Mouse (Mus musculus) kidney, embryonic 16.5 days (tissue): ENCODE data around the gene Fam110a. TPM values are rescaled to one million over a fixed set of nuclear protein-coding genes. Genes with fewer than 3 reads are reported as not detected.

Experiments
- ATAC-seq: fragments of 200-750 bp; cut with Nextera tagmentation; 2 replicates; pipeline ENCODE4 v1.8.0; 2017; ENCODE audit warnings: moderate TSS enrichment; ENCODE audit not compliant: low FRiP score, low TSS enrichment
- H3K27ac ChIP-seq: fragments of 300-500 bp; sonication (generic); 2 replicates; pipeline ENCODE4 v1.5.1; 2014; ENCODE audit warnings: low read length
- H3K27me3 ChIP-seq: fragments of 300-500 bp; sonication (generic); 2 replicates; pipeline ENCODE4 v1.6.1; 2014; ENCODE audit warnings: low read length, control low read depth, mixed read lengths; ENCODE audit not compliant: insufficient read depth
- H3K36me3 ChIP-seq: fragments of 300-500 bp; sonication (generic); 2 replicates; pipeline ENCODE4 v1.6.1; 2014; ENCODE audit warnings: low read length, control low read depth, mixed read lengths; ENCODE audit not compliant: insufficient read depth
- H3K4me1 ChIP-seq: fragments of 300-500 bp; sonication (generic); 2 replicates; pipeline ENCODE4 v1.6.1; 2014; ENCODE audit warnings: low read length, control low read depth, mixed read lengths; ENCODE audit not compliant: insufficient read depth
- H3K4me2 ChIP-seq: fragments of 300-500 bp; sonication (generic); replicated peaks from 2 replicates; pipeline ENCODE4 v1.6.1; 2014; ENCODE audit warnings: low read depth, low read length
- H3K4me3 ChIP-seq: fragments of 300-500 bp; sonication (generic); 2 replicates; pipeline ENCODE4 v1.5.1; 2014; ENCODE audit warnings: mild to moderate bottlenecking, low read length
- H3K9ac ChIP-seq: fragments of 300-500 bp; sonication (generic); replicated peaks from 2 replicates; pipeline ENCODE4 v1.6.1; 2014; ENCODE audit warnings: low read length
- H3K9me3 ChIP-seq: fragments of 300-500 bp; sonication (generic); 2 replicates; pipeline ENCODE4 v1.6.1; 2016; ENCODE audit warnings: low read length, control low read depth
- WGBS: fragments of 180-500 bp; shearing (Covaris S2); extraction: QIAGEN DNeasy Blood & Tissue Kit; methylation state at CpG from one replicate; pipeline ENCODE4 v1.1.7; 2014; 5-methylcytosine and 5-hydroxymethylcytosine counted together
- polyA plus RNA-seq: library from polyadenylated mRNA; unstranded; fragments of >200 nt; fragmentation: Nextera tagmentation; extraction: Ambion mirVana; gene quantifications from 2 replicates; pipeline ENCODE4 v1.2.1, GENCODE M21; 2015

Fam110a gene
- polyA plus RNA-seq: 32.1 and 34.9 TPM in 2 replicates

DNA sequence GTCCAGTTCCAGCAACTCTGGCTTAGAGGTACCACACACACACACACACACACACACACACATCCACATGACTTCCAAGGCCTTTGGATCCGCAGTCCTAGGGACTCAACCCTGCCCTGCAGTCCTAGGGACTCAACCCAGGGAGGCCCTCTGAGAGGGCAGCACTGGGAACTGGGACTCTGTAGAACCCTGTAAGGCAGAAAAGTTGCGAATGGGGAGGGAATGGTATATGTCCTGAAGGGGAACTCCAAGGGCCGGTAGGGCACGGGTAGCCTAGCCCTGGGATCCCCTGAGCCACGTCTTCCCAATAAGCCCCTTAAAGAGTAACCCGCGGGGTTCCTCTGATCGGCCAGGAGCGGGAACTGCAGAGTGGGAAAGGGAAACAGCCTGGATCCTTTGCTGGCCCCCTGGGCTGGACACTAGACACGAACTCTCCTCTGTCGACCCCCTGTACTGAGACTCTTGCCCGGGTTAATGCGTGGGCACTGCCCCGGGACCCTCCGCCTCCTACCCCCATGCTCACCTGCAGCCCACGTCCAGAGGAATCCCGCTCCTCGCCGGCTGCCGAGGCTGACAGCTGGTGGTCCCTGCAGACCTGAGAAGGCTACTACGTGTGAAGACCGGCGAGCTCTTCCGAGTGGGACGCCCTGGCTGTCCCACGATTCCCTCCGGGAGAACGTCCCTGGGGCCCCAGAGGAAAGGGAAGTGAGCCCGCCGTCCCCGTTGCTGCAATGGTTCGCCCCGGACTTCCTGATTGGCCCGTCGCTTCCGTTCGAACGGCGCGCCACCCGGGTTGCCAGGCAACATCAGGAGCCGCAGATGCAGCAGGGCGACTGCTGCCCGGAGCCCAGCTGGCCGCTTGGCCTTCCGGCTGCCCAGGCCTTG lies at the start of gene Fam110a:
Fam110a (minus strand) TSS at position 750 of the 885 bp plus-strand sequence.
- Histone ChIP-seq H3K4me3 (peak within 1 kb of the TSS; percentile 86), H3K4me2 (peak within 1 kb of the TSS; percentile 75), H3K27me3 (no peaks in the 10 kb centered on the region), H3K9ac (peak within 1 kb of the TSS; percentile 88), H3K36me3 (0 out of 2 replicates have a peak, but pooled peaks cover 3% of the 10 kb centered on the region), H3K9me3 (no peaks in the 10 kb centered on the region), H3K27ac (peak within 1 kb of the TSS; percentile 73), H3K4me1 (peaks cover 44% of the 10 kb centered on the region)
- WGBS: 0% methylated on average over 46 of the region's 46 CpGs
- ATAC-seq: peak; percentile 82

DNA sequence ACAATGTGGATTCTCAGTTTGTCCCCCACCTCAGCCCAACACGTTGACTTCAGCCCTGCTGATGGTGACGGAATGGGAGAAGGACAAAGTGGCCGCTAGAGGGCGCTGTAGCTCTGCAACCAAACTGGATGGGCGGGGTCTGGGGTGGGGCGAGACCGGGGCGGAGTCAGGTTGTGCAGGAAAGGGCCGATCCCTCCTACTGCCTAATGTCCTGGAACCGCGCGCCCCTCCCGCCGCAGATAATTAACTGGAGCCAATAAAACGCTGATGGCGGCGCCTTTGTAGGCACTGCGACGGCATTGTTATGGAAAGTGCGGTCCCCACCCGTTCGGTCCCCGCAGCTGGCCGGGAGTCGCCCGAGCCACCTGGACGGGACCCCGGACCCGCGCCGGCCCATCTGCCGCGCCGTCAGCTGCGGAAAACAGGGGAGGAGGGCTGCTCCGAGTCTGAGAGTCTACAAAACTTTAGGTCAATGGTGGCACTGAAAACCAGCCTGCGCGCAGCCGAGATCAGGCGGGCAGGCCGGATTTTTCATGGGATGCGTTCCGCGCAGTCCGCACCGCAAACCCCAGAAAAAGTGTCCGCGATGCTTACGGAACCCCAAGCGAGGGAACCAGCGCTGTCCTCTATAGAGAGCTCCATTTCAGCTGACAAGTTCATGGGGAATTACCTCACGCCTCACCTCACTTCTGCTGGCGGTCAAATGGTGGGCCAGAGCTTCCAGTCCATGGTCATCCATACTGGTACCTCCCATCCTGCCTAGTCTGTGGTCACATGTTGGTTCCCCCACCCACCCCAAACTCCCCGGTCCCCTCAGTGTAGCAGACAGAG lies 49.4 kb upstream of the Fam110a start:
- H3K36me3 ChIP-seq: no peaks in the 10 kb centered on the region
- H3K4me3 ChIP-seq: peak overlapping the region; percentile 55
- H3K4me1 ChIP-seq: no peaks in the 10 kb centered on the region
- peaks cover 36% of the 10 kb centered on the region for H3K27me3 ChIP-seq
- under 1% methylated on average over 54 of the region's 54 CpGs for WGBS
- H3K4me2 ChIP-seq: peak overlapping the region; percentile 82
- no peaks in the 10 kb centered on the region for H3K9me3 ChIP-seq
- ATAC-seq: peak; percentile 95
- H3K9ac ChIP-seq: peak overlapping the region; percentile 59
- H3K27ac ChIP-seq: no peak overlapping the region

DNA sequence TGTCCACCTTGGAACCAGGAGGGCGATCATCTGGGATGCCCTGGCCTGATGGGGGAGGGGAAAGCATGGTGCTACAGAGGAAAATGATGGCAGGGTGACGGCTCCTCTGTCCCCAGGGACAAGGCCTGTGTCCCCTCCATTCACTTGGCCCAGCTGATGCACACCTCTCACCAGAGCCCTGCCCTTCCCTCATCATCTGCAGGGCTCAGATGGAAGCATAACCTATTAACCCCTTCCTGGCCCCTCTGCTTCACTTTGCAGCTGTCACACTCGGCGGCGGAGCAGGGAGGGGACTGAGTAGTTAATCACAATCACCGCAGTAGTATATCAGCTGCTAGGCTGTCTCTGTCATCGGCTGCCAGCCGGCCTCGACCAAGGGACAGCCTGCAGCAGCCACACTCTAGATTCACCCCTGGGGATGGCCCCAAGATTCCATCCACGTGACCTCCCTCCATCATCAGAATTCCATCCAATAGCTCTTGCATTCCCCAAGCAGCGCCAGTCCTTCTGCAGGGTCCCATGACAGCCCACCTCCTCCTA lies 44.9 kb upstream of the Fam110a start:
- Histone ChIP-seq H3K36me3 (no peaks in the 10 kb centered on the region), H3K4me1 (no peaks in the 10 kb centered on the region), H3K27ac (no peak overlapping the region), H3K9ac (no peak overlapping the region), H3K9me3 (no peaks in the 10 kb centered on the region), H3K27me3 (peaks cover 16% of the 10 kb centered on the region), H3K4me2 (no peak overlapping the region), H3K4me3 (no peak overlapping the region)
- WGBS: 32% methylated on average over 11 of the region's 11 CpGs
- ATAC-seq: no peak

DNA sequence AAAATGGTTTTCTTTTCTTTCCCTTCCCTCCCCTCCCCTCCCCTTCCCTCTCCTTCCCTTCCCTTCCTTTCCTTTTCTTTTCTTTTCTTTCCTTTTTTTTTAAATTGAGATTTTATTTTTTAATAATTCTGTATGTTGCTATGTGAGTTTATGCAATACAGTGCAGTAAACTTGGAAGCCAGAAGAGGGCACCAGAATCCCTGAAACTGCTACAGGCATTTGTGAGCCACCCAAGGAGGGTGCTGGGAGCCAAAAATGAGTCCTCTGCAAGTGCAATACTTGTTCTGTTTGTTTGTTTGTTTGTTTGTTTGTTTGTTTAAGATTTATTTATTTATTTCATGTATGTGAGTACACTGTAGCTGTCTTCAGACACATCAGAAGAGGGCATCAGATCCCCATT lies 42.0 kb upstream of the Fam110a start:
- Histone ChIP-seq H3K4me2 (no peak overlapping the region), H3K27me3 (no peaks in the 10 kb centered on the region), H3K9me3 (no peaks in the 10 kb centered on the region), H3K36me3 (no peaks in the 10 kb centered on the region), H3K4me3 (no peak overlapping the region), H3K9ac (no peak overlapping the region), H3K27ac (no peak overlapping the region), H3K4me1 (no peaks in the 10 kb centered on the region)
- no peak for ATAC-seq

DNA sequence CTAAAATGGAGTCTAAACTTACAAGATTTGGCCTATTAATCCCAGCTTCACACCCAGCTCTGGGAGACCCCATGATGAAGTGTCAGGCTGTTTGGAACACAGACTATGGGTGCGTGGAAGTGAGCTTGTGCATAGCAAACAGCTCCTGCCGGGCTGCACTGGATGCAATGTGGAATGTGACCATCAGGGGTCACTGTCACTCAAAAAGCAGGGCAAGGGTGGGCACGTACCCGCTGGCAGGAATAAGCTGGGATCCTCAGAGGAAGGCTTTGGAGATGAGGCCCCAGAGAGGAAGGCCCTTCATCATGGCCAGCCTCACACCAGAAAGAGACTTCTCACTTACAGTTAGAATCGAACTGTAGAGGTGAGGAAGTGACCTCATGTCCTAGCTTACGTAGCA lies 40.2 kb upstream of the Fam110a start:
- Histone ChIP-seq H3K9me3 (no peaks in the 10 kb centered on the region), H3K4me2 (no peak overlapping the region), H3K27ac (no peak overlapping the region), H3K4me3 (no peak overlapping the region), H3K9ac (no peak overlapping the region), H3K4me1 (0 out of 2 replicates have a peak, but pooled peaks cover 3% of the 10 kb centered on the region), H3K27me3 (no peaks in the 10 kb centered on the region), H3K36me3 (no peaks in the 10 kb centered on the region)
- 21% methylated on average over 6 of the region's 6 CpGs for WGBS
- 0 out of 2 replicates have a peak, but pooled peaks have one; percentile 23 for ATAC-seq

GRCm38 (mm10) chr2:152016666-152017065 lies 36.6 kb upstream of the Fam110a start:
- 57% methylated on average over 9 of the region's 9 CpGs for WGBS
- no peak overlapping the region for H3K4me2 ChIP-seq
- no peak for ATAC-seq

DNA sequence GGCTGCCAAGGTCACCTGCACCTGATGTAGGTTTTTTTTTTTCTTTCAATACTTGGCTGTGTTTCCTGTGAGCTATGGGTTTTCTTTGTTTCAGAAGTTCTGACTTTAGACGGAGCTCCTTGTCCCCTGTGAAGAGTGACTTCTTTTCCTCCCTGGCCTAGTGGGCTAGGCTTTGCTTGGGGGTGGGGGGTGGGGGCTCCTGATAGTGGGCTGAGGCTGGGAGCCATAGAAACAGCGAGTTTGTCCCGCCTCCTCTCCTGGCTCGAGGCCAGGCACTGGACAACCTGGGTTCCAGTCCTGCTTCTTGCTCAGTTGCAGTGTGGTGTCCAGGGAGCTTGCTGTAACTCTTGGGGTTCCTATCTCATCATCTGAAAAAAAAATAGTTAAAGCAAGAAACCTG lies 36.0 kb upstream of the Fam110a start:
- Histone ChIP-seq H3K9me3 (no peaks in the 10 kb centered on the region), H3K4me1 (peaks cover 13% of the 10 kb centered on the region), H3K27ac (peak overlapping the region; percentile 18; the same call in 1 of the 2 replicates), H3K9ac (no peak overlapping the region), H3K27me3 (no peaks in the 10 kb centered on the region), H3K36me3 (no peaks in the 10 kb centered on the region), H3K4me3 (no peak overlapping the region), H3K4me2 (no peak overlapping the region)
- no peak for ATAC-seq
- WGBS: 37% methylated on average over 4 of the region's 4 CpGs

More at GRCm38 (mm10) chr2:152016666-152017065, 36.6 kb upstream of the Fam110a start:
- no peak overlapping the region for H3K27ac ChIP-seq
- no peaks in the 10 kb centered on the region for H3K36me3 ChIP-seq
- H3K9ac ChIP-seq: no peak overlapping the region
- H3K9me3 ChIP-seq: no peaks in the 10 kb centered on the region
- no peaks in the 10 kb centered on the region for H3K27me3 ChIP-seq
- no peak overlapping the region for H3K4me3 ChIP-seq
- 0 out of 2 replicates have a peak, but pooled peaks cover 8% of the 10 kb centered on the region for H3K4me1 ChIP-seq

GRCm38 (mm10) chr2:152012701-152013100 lies 32.7 kb upstream of the Fam110a start:
- peak overlapping the region; percentile 13; the same call in 1 of the 2 replicates for H3K27ac ChIP-seq
- no peaks in the 10 kb centered on the region for H3K36me3 ChIP-seq
- no peaks in the 10 kb centered on the region for H3K9me3 ChIP-seq
- no peak overlapping the region for H3K4me2 ChIP-seq
- no peak overlapping the region for H3K9ac ChIP-seq
- H3K27me3 ChIP-seq: no peaks in the 10 kb centered on the region
- ATAC-seq: no peak
- peaks cover 13% of the 10 kb centered on the region for H3K4me1 ChIP-seq
- no peak overlapping the region for H3K4me3 ChIP-seq
- whole genome bisulfite sequencing: 73% methylated on average over 2 of the region's 2 CpGs

DNA sequence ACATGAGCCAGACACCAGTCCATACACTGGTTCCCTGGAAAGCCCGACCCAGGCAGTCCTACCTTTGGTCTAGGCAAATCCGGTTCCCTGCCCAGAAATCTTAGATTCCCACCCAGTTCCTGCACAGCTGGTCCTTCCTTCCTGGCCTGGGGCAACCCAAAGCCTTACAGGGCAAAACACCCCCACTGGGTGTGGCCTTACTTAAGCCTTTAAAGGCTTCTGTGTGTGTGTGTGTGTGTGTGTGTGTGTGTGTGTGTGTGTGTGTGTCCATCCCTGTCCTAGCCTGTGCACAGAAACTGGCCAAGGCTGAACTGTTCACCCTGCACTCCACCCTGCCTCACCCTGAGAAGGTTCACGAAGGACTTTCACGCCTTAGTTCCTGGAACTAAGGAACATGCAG lies 32.2 kb upstream of the Fam110a start:
- H3K4me3 ChIP-seq: no peak overlapping the region
- H3K9me3 ChIP-seq: no peaks in the 10 kb centered on the region
- no peaks in the 10 kb centered on the region for H3K27me3 ChIP-seq
- H3K9ac ChIP-seq: no peak overlapping the region
- no peaks in the 10 kb centered on the region for H3K36me3 ChIP-seq
- H3K27ac ChIP-seq: peak overlapping the region; percentile 81
- no peak overlapping the region for H3K4me2 ChIP-seq
- ATAC-seq: peak; percentile 64
- peaks cover 13% of the 10 kb centered on the region for H3K4me1 ChIP-seq
- WGBS: 72% methylated on average over 4 of the region's 4 CpGs
